Mouse (Mus musculus) gonadal fat pad, adult 2 months (tissue): ENCODE data around the gene Tada1. TPM values are rescaled to one million over a fixed set of nuclear protein-coding genes. Genes with fewer than 3 reads are reported as not detected.

Experiments
- DNase-seq: peaks from one replicate; pipeline ENCODE4 v3.0.0-alpha.2; 2012; ENCODE audit warnings: low read depth
- polyA plus RNA-seq: library from polyadenylated mRNA; depleted of rRNA; stranded (reverse); fragments of >200 nt; gene quantifications from 2 replicates; pipeline ENCODE4 v1.2.3, GENCODE M21; 2012

Tada1 gene
- polyA plus RNA-seq, 1 experiment: 19.2 TPM

GRCm38 (mm10) chr1:166384614-166385013 lies 5.7 kb downstream of the Tada1 start:
- no peak for DNase-seq

DNA sequence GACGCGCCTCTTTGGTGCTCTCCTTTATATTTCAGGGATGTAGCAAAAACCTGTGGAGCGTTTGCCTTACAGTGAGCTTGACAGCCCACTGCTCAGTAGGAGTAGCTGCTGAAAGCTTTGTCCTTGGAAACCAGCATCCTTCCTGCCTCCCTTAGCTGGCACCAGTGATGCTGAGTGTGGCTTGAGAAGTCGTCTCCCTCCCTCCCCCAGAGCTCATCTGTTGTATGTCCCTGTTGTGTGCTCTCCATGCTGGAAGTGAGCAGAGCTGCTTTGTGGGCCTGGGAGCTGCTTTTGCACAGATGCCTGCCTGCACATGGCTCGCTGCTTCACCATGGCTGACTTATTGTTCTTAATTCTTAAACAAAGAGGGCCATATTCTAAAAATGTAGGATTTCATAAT lies 6.5 kb downstream of the Tada1 start:
- no peak for DNase-seq

GRCm38 (mm10) chr1:166388511-166388910 lies 9.6 kb downstream of the Tada1 start:
- DNase-seq: no peak

DNA sequence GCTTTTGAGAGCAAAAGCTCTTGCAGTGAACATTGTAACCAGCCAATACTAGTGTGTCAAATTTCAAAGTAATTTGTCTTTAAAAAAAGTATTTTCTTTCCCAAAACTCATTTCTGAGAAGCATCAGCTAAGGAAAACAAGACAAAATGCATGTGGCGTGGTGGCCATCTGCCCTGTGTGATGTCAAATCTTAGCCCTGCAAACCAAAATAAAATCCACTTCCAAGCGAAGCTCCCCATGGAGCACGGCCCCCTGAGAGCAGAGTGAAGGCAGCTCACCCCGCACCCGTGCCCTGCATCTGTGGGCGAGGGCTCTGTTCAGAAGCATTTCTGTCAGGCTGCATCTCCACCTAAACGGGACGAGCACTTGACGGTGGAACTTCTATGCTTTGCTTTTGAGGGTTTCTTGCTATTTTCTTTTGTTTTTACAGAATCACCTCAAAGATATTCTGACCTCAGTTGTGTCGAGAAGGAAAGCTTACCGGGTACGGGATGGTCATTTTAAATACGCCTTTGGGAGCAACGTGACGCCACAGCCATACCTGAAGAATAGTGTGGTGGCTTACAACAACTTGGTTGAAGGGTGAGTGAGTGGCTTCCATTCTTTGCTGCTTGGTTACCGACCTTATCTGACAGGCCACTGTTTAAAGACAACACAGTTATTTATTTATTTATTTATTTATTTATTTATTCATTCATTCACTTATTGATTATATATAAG lies 10.7 kb downstream of the Tada1 start:
- no peak for DNase-seq

DNA sequence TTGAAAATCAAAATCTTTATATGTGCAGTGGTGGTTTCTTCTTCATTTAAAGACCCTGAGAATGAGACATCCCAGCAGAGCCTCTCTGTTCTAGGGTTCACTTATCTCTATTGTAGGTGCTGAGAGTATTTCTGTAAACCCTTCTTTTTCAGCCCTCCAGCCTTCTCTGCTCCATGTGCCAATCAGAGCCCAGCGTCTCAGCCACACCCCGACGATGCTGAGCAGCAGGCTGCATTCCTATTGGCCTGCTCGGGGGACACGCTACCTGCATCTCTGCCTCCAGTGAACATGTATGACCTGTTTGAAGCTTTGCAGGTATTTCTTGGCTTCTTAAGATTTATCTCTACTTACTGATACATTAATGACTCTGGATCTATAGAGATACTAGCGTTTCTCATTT lies 12.8 kb downstream of the Tada1 start:
- DNase-seq: no peak

- no peak for DNase-seq
Measured at GRCm38 (mm10) chr1:166394770-166395169, 15.9 kb downstream of the Tada1 start.

- no peak for DNase-seq
Measured at GRCm38 (mm10) chr1:166395661-166396060, 16.8 kb downstream of the Tada1 start.

GRCm38 (mm10) chr1:166396381-166396780 lies 17.5 kb downstream of the Tada1 start:
- DNase-seq: no peak

GRCm38 (mm10) chr1:166401455-166401854 lies 22.6 kb downstream of the Tada1 start:
- DNase-seq: no peak

GRCm38 (mm10) chr1:166402003-166402402 lies 23.1 kb downstream of the Tada1 start:
- DNase-seq: no peak

DNA sequence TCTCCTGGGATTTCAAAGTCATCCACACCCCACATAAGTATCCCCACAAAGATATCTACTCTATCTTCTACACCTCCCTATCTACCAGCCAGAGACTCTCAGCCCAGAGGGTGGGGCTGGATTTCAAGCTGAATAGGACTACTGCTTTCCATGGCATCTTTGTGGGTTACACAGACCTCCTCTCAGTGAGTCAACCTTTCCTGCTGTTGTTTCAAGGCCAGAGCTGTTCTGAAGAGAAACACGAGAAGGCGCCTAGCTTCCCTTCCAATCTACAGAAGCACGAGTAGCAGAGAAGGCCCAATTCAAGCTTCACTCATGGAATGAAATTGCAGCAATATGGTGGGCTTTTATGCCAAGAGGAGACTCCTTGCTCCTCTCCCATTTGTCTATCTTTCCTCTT lies 24.9 kb downstream of the Tada1 start:
- no peak for DNase-seq

DNA sequence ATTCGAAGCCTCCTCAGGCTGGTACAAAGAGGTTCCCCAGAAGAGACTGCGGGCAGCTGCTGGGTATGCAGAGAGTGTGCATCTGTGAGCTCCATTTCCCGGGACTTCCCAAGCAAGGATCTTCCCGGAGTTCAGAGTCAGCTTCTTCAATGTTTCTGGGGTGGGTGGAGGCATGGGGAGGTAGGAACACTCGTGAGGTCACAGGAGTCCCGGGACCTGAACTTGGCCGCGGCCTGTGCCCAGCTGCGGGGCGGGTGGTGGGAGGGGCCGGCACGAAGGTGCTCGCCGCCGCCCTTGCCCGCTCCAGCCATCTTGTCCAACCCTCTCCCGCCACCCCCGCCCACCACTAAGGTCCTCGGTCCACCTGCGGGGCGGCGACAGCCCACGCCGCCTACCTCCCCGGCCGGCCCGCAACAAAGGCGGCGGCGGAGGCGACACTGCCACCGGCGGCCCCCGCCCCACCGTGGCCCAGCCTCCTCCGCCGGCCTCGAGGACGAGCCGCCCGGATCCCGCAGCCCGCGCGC lies 30.3 kb downstream of the Tada1 start:
- DNase-seq: no peak

- no peak for DNase-seq
Measured at GRCm38 (mm10) chr1:166409701-166410220, 30.9 kb downstream of the Tada1 start, which contains the start of gene Pogk. TSS of gene Pogk (minus strand) at chr1:166409863.

GRCm38 (mm10) chr1:166411541-166411940 lies 32.6 kb downstream of the Tada1 start:
- no peak for DNase-seq

DNA sequence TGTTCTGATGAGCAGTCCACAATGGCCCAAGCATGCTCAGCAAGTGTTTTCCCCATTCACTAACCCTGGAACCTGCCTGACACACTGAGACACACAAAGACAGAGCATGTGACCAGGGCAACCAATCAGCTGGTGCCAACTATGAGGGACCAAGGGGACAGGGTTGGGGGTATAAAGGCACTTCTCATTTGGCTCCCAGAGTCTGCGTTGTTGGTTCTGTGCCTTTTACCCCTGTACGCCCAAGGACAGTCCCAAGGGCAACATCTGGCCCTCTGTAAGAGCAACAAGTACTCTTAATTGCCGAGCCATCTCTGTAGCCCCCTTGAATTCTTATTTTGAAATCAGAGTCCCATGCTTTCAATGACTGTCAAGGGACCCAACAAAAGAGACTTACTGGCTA lies 33.4 kb downstream of the Tada1 start:
- DNase-seq: no peak

- no peak for DNase-seq
Measured at GRCm38 (mm10) chr1:166429053-166429452, 50.2 kb downstream of the Tada1 start.

DNA sequence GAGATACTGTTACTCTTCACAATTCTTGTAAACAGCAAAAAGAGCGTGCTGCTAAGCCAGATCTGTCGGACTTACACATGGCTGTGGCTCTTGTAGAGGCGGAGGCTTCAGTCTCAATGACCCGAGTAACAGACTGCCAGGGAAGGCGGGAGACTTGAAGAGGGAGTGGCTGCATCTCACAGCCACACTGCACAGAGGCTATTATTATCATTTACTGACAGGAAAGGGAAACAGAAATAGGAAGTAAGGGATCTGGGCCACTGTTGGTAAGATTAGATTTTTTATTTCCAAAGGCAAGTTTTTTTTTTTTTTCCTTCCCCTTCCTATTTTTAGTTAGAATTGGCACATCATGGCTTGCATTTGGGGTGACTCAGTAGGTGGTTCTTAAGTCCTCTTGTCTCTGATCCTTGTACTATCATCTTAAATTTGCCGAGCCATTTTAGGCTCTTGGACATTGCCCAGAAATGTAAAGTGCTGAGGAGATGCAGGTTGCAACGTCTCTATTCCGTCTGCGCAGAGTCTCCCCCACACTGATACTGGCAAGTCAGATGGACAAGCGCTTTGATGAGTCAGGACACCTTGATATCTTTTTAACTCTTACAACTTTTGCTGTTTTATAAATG lies 51.0 kb downstream of the Tada1 start:
- no peak for DNase-seq

GRCm38 (mm10) chr1:166439426-166439825 lies 60.5 kb downstream of the Tada1 start:
- no peak for DNase-seq

DNA sequence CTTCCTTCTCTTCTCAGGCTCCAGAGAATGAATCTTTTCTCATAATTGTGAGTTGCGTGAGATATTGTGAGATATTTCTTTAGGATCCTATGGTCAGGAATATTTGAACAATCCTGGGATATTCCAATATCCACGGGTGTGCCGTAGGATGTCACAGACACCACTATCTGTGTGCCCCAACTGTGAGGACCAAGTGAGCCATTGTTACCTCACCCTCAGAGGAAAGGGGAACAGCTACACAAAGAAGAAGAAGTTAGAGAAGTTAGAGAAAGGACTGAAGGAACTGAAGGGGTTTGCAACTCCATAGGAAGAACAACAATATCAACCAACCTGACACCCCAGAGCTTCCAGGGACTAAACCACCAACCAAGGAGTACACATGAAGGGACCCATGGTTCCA lies 63.1 kb downstream of the Tada1 start:
- DNase-seq: no peak
